Mouse (Mus musculus): ENCODE data around the gene Krit1.
"Not testable (repeated sequence)": the region's sequence is repeated elsewhere in the genome, so short reads cannot be mapped to it uniquely, and the experiment has no call there.

DNA sequence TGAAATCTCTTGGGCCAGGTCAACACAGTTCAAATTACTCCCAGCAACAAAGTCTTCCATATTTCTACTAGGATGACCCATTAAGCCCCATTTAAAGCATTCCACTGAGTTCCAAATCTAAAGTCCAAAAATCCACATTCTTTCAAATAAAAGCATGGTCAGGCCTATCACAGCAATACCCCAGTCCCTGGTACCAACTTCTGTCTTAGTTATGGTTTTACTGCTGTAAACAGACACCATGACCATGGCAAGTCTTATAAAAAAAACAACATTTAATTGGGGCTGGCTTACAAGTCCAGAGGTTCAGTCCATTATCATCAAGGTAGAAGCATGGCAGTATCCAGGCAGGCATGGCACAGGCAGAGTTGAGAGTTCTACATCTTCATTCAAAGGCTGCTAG lies 4.3 kb upstream of the Krit1 start:
- not testable (repeated sequence) for TF ChIP-seq CTCF (IDR thresholded peaks at IDR 0.05; ENCODE audit: borderline replicate concordance, insufficient read depth, low read depth, low read length); POLR2A (IDR thresholded peaks at IDR 0.05; ENCODE audit: borderline replicate concordance, insufficient read depth, low read length)
